Mouse (Mus musculus): ENCODE measurements around the gene Tmem158. TPM values are rescaled to one million over a fixed set of nuclear protein-coding genes. Genes with fewer than 3 reads are reported as not detected.

Gene Tmem158
- total RNA-seq, 2 experiments from 2014 or later: 57.5 to 74.7 TPM

GRCm38 (mm10) chr9:123213371-123213770 lies 47.2 kb downstream of the Tmem158 start:
- intact Hi-C loops (cut with DNase I): no loop called here
- no peak for DNase-seq (ENCODE audit: low spot score in 2 of 2)

Other genes with a start within 250 kb of the Tmem158 start
- 10 to 100 TPM; 33.3 to 33.9 TPM for gene Tmem42, start 239.4 kb downstream of the Tmem158 start, total RNA-seq (2021)
- 1 to 10 TPM; 1.2 to 1.7 TPM for gene Tgm4, start 226.0 kb downstream of the Tmem158 start, total RNA-seq (2021)
- 10 to 100 TPM; 70.4 to 73.6 TPM for gene Zdhhc3, start 147.6 kb downstream of the Tmem158 start, total RNA-seq (2021)
- gene Exosc7, start 147.5 kb downstream of the Tmem158 start, total RNA-seq (2021): 10 to 100 TPM; 37.6 to 39.1 TPM
- 1 to 10 TPM; 5.2 to 5.4 TPM for gene Clec3b, start 109.8 kb downstream of the Tmem158 start, total RNA-seq (2021)
- gene Cdcp1, start 44.7 kb downstream of the Tmem158 start, total RNA-seq (2021): under 1 TPM; 0.06 to 0.18 TPM
- gene Lars2, start 106.2 kb upstream of the Tmem158 start, total RNA-seq (2021): 10 to 100 TPM; 29.7 to 35.2 TPM
- gene Limd1, start 217.9 kb upstream of the Tmem158 start, total RNA-seq (2021): 1 to 10 TPM; 8.1 to 8.9 TPM

Data from left cerebral cortex, postnatal 14 days (tissue).